Mouse (Mus musculus): ENCODE results near the gene Vwa3b.

Vwa3b gene

GRCm38 (mm10) chr1:37011626-37012209, 14.7 kb upstream of the Vwa3b start:
- DNase-seq, result no peak

GRCm38 (mm10) chr1:37013006-37013405, 13.4 kb upstream of the Vwa3b start:
- DNase-seq, result no peak

GRCm38 (mm10) chr1:37013687-37014086, 12.7 kb upstream of the Vwa3b start:
- DNase-seq, result no peak

- DNase-seq, result no peak
Measured at GRCm38 (mm10) chr1:37019017-37019416, 7.4 kb upstream of the Vwa3b start.

- DNase-seq, result no peak
Measured at GRCm38 (mm10) chr1:37022704-37023103, 3.7 kb upstream of the Vwa3b start.

GRCm38 (mm10) chr1:37024736-37025135, 1.7 kb upstream of the Vwa3b start:
- DNase-seq, result no peak

- DNase-seq, result no peak
Measured at GRCm38 (mm10) chr1:37025376-37025775, 1.0 kb upstream of the Vwa3b start.

- DNase-seq, result no peak
Measured at GRCm38 (mm10) chr1:37026866-37027265, 470 bp downstream of the Vwa3b start.

- no peak for DNase-seq
Measured at GRCm38 (mm10) chr1:37028439-37029153, 2.2 kb downstream of the Vwa3b start.

- DNase-seq, result peak; percentile 12 to 22
Measured at GRCm38 (mm10) chr1:37029154-37029907, 2.9 kb downstream of the Vwa3b start.

- DNase-seq, result no peak
Measured at GRCm38 (mm10) chr1:37029942-37030341, 3.5 kb downstream of the Vwa3b start.

- DNase-seq, result no peak
Measured at GRCm38 (mm10) chr1:37030693-37031092, 4.3 kb downstream of the Vwa3b start.

GRCm38 (mm10) chr1:37035879-37036278, 9.5 kb downstream of the Vwa3b start:
- DNase-seq, result no peak

GRCm38 (mm10) chr1:37041126-37041525, 14.7 kb downstream of the Vwa3b start:
- DNase-seq, result no peak

- no peak for DNase-seq
Measured at GRCm38 (mm10) chr1:37041856-37042255, 15.5 kb downstream of the Vwa3b start.

- no peak for DNase-seq
Measured at GRCm38 (mm10) chr1:37042769-37043168, 16.4 kb downstream of the Vwa3b start.

GRCm38 (mm10) chr1:37043196-37043595, 16.8 kb downstream of the Vwa3b start:
- no peak for DNase-seq

GRCm38 (mm10) chr1:37045472-37045871, 19.1 kb downstream of the Vwa3b start:
- DNase-seq, result no peak

- DNase-seq, result no peak
Measured at GRCm38 (mm10) chr1:37049159-37049558, 22.8 kb downstream of the Vwa3b start.

GRCm38 (mm10) chr1:37053691-37054090, 27.3 kb downstream of the Vwa3b start:
- no peak for DNase-seq

GRCm38 (mm10) chr1:37056831-37057561, 30.6 kb downstream of the Vwa3b start:
- DNase-seq, result no peak

GRCm38 (mm10) chr1:37060856-37061255, 34.5 kb downstream of the Vwa3b start:
- no peak for DNase-seq

GRCm38 (mm10) chr1:37063053-37063452, 36.7 kb downstream of the Vwa3b start:
- DNase-seq, result no peak

Measured in cerebellum, adult 18-20 months (tissue).